Mouse (Mus musculus): ENCODE measurements around the gene Kdelc2. TPM values are rescaled to one million over a fixed set of nuclear protein-coding genes. Genes with fewer than 3 reads are reported as not detected.

Gene Kdelc2
- polyA plus RNA-seq, 1 experiment from 2014 or later, result 17.1 TPM

DNA sequence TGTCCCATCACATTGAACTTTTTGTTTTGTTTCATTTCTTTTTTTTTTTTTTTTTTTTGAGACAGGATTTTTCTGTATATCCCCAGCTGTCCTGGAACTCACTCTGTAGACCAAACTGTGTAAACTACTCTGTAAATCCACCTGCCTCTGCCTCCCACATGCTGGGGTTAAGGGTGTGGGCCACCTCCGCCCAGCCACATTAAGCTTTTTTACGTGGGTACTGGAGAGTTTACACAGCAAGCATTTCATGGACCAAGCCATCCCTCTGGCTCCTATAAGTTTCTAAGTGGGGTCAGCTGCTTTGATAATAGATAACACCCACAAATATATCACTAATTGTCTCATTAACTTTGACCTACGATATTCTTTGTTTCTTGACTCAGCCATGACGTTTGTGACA, 24.7 kb downstream of the Kdelc2 start:
- no peak overlapping the region for H3K4me3 ChIP-seq (ENCODE audit: low read depth, low read length)
- H3K36me3 ChIP-seq (ENCODE audit: control insufficient read depth, insufficient read depth, low read length), result no peaks in the 10 kb centered on the region
- H3K27me3 ChIP-seq (ENCODE audit: control insufficient read depth, insufficient read depth, low read length), result no peaks in the 10 kb centered on the region
- H3K4me1 ChIP-seq (replicated peaks; ENCODE audit: control insufficient read depth, insufficient read depth), result no peaks in the 10 kb centered on the region
- no peak overlapping the region for H3K27ac ChIP-seq (replicated peaks)
- H3K4me2 ChIP-seq (replicated peaks; ENCODE audit: low read depth), result no peak overlapping the region
- ATAC-seq (ENCODE audit: low FRiP score, low TSS enrichment) (peak; percentile 31), DNase-seq (ENCODE audit: low spot score) (no peak)
- TF ChIP-seq EP300 (optimal IDR thresholded peaks at IDR 0.05) (no peak), CTCF (IDR thresholded peaks at IDR 0.05; ENCODE audit: low read depth) (no peak)
- WGBS, result 53% methylated on average over 4 of the region's 4 CpGs
- no peak overlapping the region for H3K9ac ChIP-seq (ENCODE audit: low read length)
- H3K9me3 ChIP-seq (ENCODE audit: control insufficient read depth, low read length), result no peaks in the 10 kb centered on the region

DNA sequence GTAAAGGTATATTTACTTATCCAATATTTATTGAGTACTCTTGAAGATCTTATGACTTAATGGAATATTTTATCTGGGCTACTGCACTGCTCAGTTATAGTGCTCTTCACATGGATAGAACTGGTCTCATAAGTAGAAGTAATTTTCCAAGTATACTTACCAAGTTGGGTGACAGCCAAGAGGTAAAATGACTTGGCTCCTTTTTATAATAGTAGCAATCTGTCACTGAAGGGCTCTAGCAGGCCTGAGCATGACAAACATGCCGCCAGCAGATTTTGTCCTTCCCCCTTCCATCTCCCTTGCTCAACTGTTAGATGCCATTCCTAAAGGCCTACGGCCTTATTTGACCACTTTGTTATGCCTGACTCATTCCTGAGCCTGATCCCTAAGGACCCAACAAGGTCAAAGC, 25.1 kb downstream of the Kdelc2 start:
- no peak for DNase-seq (ENCODE audit: low spot score)
- no peak overlapping the region for H3K4me2 ChIP-seq (replicated peaks; ENCODE audit: low read depth)
- WGBS, result 36% methylated on average over 2 of the region's 2 CpGs
- TF ChIP-seq CTCF (IDR thresholded peaks at IDR 0.05; ENCODE audit: low read depth), result no peak
- TF ChIP-seq EP300 (optimal IDR thresholded peaks at IDR 0.05), result no peak
- H3K27ac ChIP-seq (replicated peaks), result no peak overlapping the region
- H3K4me3 ChIP-seq (ENCODE audit: low read depth, low read length), result no peak overlapping the region
- H3K9me3 ChIP-seq (ENCODE audit: control insufficient read depth, low read length), result no peaks in the 10 kb centered on the region
- no peaks in the 10 kb centered on the region for H3K27me3 ChIP-seq (ENCODE audit: control insufficient read depth, insufficient read depth, low read length)
- H3K36me3 ChIP-seq (ENCODE audit: control insufficient read depth, insufficient read depth, low read length), result no peaks in the 10 kb centered on the region
- no peak overlapping the region for H3K9ac ChIP-seq (ENCODE audit: low read length)
- no peaks in the 10 kb centered on the region for H3K4me1 ChIP-seq (replicated peaks; ENCODE audit: control insufficient read depth, insufficient read depth)
- ATAC-seq (ENCODE audit: low FRiP score, low TSS enrichment), result peak; percentile 69

DNA sequence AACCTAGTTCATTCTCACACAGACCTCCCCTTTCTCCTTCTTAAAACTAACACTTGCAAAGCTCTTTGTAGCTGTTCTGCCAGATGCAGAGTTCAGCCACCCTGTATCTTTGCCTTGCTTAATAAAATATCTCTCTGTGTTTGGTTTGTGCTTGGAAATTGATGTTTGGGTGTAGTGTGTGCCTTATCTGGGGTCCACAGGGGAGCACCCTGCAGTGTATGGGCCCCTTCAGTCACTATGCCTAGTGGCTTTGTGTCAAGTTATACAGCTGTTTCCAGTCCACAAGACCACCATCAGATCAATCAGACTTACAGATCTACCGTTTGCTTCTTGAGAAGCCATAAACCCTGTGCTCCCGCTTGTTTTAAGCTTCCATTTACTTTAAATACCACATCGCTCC, 25.6 kb downstream of the Kdelc2 start:
- Histone ChIP-seq H3K36me3 (ENCODE audit: control insufficient read depth, insufficient read depth, low read length) (no peaks in the 10 kb centered on the region), H3K27ac (replicated peaks) (peak overlapping the region; percentile 31; the same call in 1 of the 2 replicates), H3K27me3 (ENCODE audit: control insufficient read depth, insufficient read depth, low read length) (no peaks in the 10 kb centered on the region), H3K9me3 (ENCODE audit: control insufficient read depth, low read length) (no peaks in the 10 kb centered on the region), H3K4me1 (replicated peaks; ENCODE audit: control insufficient read depth, insufficient read depth) (no peaks in the 10 kb centered on the region), H3K4me2 (replicated peaks; ENCODE audit: low read depth) (no peak overlapping the region), H3K9ac (ENCODE audit: low read length) (no peak overlapping the region), H3K4me3 (ENCODE audit: low read depth, low read length) (no peak overlapping the region)
- ATAC-seq (ENCODE audit: low FRiP score, low TSS enrichment) (no peak), DNase-seq (ENCODE audit: low spot score) (no peak)
- WGBS, result 66% methylated on average over 3 of the region's 3 CpGs
- TF ChIP-seq CTCF (IDR thresholded peaks at IDR 0.05; ENCODE audit: low read depth) (no peak), EP300 (optimal IDR thresholded peaks at IDR 0.05) (no peak)

DNA sequence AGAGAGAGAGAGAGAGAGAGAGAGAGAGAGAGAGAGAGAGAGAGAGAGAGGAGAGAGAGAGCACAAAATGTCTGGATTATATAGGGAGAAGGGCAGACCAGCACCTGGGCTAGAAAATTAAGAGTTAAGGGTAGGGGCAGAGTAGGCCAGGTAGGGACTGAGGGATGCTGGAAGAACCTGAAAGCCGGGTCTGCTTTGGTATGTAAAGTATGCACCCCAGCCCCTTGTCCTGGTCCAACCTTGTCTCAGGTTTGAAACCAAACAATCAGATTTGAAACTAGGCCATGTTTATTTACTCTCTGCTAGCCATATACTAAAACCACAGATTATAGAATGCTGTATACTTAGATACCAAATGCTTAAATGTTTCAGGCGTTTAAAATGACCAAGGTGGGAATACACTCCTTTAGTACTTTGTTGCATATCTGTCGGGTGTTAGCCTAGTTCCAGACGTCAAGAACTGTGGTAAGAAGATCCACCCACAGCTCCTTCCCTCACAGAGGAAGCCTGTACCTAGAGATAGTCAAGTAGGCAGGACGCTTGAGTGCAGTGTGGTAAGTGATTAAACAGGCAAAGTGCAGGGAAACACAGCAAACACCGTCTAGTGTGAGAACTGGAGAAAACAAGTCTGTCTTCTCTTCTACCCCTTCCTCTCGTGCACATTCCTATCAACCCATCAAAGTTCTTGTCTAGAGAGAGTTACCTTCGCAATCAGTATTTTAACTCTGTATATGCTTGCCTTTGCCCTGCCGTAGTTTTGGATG, 38.5 kb downstream of the Kdelc2 start:
- ATAC-seq (ENCODE audit: low FRiP score, low TSS enrichment), result no peak
- Histone ChIP-seq H3K27ac (replicated peaks) (no peak overlapping the region), H3K4me3 (ENCODE audit: low read depth, low read length) (no peak overlapping the region), H3K4me1 (replicated peaks; ENCODE audit: control insufficient read depth, insufficient read depth) (no peaks in the 10 kb centered on the region), H3K4me2 (replicated peaks; ENCODE audit: low read depth) (no peak overlapping the region), H3K9ac (ENCODE audit: low read length) (no peak overlapping the region), H3K27me3 (ENCODE audit: control insufficient read depth, insufficient read depth, low read length) (no peaks in the 10 kb centered on the region), H3K36me3 (ENCODE audit: control insufficient read depth, insufficient read depth, low read length) (no peaks in the 10 kb centered on the region), H3K9me3 (ENCODE audit: control insufficient read depth, low read length) (no peaks in the 10 kb centered on the region)
- no peak for TF ChIP-seq EP300 (optimal IDR thresholded peaks at IDR 0.05)
- no peak for TF ChIP-seq CTCF (IDR thresholded peaks at IDR 0.05; ENCODE audit: low read depth)
- DNase-seq (ENCODE audit: low spot score), result no peak
- 50% methylated on average over 9 of the region's 9 CpGs for WGBS

DNA sequence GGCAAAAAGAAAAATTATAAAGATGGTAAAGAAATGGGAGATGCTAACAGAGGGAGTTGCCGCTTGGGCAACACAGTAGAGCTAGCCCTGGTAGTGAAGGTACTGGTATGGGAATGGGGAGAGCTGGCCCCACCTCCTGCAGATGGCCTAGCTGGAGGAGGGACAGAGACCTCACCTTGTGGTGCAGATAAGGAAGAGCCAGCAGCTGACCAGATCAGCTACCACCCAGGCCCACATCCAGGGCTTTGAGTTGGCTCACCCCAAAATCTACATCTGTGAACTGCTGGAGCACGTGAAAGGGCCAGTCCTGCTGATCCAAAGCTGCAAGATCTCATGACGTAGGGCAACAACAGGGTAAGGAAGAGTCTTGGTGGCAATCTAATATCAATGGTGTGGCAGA, 42.9 kb downstream of the Kdelc2 start:
- TF ChIP-seq EP300 (optimal IDR thresholded peaks at IDR 0.05) (no peak), CTCF (IDR thresholded peaks at IDR 0.05; ENCODE audit: low read depth) (no peak)
- no peak overlapping the region for H3K4me3 ChIP-seq (ENCODE audit: low read depth, low read length)
- no peak overlapping the region for H3K9ac ChIP-seq (ENCODE audit: low read length)
- no peaks in the 10 kb centered on the region for H3K4me1 ChIP-seq (replicated peaks; ENCODE audit: control insufficient read depth, insufficient read depth)
- H3K27me3 ChIP-seq (ENCODE audit: control insufficient read depth, insufficient read depth, low read length), result no peaks in the 10 kb centered on the region
- H3K4me2 ChIP-seq (replicated peaks; ENCODE audit: low read depth), result no peak overlapping the region
- DNase-seq (ENCODE audit: low spot score), result no peak
- 93% methylated on average over 3 of the region's 3 CpGs for WGBS
- H3K27ac ChIP-seq (replicated peaks), result no peak overlapping the region
- ATAC-seq (ENCODE audit: low FRiP score, low TSS enrichment), result no peak
- no peaks in the 10 kb centered on the region for H3K9me3 ChIP-seq (ENCODE audit: control insufficient read depth, low read length)
- no peaks in the 10 kb centered on the region for H3K36me3 ChIP-seq (ENCODE audit: control insufficient read depth, insufficient read depth, low read length)

DNA sequence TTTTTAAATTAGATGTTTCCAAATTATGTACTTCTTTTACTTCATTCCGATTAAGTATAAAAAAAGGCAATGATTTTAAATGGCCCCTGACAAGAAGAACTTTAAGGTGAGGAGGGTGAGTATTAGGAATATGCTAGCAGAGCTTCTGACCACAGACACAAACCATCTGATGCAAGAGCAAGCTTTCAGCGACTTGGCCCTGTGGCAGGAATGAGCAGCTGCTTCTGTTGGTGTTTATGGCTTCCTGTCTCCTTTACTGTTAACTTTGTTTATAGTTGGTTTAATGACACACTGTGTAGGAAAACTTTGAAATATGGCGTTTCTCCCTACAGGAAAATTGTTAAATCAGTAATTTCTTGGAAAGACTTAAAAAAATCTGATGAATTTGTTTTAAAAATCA, 43.8 kb downstream of the Kdelc2 start:
- WGBS, result 43% methylated on average over 3 of the region's 3 CpGs
- DNase-seq (ENCODE audit: low spot score) (no peak), ATAC-seq (ENCODE audit: low FRiP score, low TSS enrichment) (no peak)
- Histone ChIP-seq H3K4me1 (replicated peaks; ENCODE audit: control insufficient read depth, insufficient read depth) (no peaks in the 10 kb centered on the region), H3K9me3 (ENCODE audit: control insufficient read depth, low read length) (no peaks in the 10 kb centered on the region), H3K36me3 (ENCODE audit: control insufficient read depth, insufficient read depth, low read length) (no peaks in the 10 kb centered on the region), H3K27ac (replicated peaks) (no peak overlapping the region), H3K27me3 (ENCODE audit: control insufficient read depth, insufficient read depth, low read length) (no peaks in the 10 kb centered on the region), H3K4me3 (ENCODE audit: low read depth, low read length) (no peak overlapping the region), H3K4me2 (replicated peaks; ENCODE audit: low read depth) (no peak overlapping the region), H3K9ac (ENCODE audit: low read length) (no peak overlapping the region)
- TF ChIP-seq EP300 (optimal IDR thresholded peaks at IDR 0.05), result no peak
- TF ChIP-seq CTCF (IDR thresholded peaks at IDR 0.05; ENCODE audit: low read depth), result peak; percentile 41

Measured in stomach, postnatal 0 days (tissue).